Mouse (Mus musculus) neural tube, embryonic 10.5 days (tissue): ENCODE measurements around the gene Fanci.

Experiments used
- DNase-seq: peaks from one replicate; pipeline ENCODE4 v3.0.0-alpha.2; 2017; ENCODE audit warnings: low spot score; ENCODE audit errors: extremely low spot score

Fanci gene

DNA sequence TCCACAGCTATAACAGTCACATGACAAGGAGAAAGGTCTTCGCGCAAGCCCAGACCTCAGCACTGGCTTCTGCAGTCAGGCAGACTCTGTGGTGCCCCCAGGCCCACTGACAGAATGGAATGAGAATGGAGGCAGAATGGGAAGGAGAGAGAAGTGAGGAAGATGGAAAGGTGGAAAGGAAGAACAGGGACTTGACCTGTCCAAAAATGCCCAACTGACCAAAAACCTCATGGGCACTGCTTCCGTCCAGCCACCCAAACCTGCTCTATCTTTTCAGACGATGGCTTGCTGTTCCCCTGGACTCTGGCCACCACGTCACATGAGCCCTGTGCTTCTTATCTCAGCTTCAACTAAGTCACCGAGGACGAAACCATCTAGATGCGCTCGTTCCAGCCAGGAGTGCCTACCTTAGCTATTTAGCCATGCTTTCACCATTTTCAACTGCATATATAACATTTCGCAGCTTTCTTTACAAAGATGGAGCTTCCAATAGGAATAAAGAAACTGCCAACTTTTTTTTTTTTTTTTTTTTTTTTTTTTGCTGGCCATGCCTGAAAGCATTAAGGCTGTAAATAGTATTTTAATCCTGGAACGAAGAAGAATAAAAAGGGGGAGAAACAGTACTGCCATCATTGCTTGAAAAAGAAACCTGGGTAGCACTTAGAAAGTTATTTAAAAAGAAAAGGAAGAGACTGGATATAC is 71.8 kb downstream of the Fanci start:
- DNase-seq: no peak

DNA sequence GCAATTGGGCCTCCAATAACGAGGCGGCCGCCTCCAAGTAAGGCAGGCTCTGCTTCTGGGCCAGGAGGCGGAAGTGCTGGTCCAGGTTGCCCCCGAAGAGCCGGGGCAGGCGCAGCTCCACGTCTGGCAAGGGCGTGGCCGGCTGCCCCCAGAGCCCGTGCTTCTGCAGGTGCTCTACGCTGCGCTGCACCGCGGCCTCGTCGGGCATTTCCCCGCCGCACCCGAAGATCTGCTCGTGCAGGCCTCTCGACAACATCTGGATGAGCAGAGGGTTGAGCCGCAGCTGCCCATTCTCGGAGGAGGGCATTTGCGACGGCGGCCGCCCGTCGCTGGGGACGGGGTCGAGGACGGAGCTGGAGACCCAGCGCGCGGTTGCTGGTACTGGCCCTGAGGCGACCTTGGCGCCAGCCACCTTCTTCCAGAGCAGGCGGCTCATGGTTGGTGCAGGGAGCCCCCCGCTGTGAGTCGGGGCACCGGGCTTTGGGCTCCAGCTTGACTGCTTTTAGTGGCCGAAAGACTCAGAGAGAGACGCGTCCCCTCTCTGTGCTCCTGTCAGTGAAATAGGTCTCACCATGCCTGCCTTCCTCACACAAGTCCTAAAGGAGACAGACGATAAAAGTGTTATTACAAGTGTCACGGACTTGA is 73.2 kb downstream of the Fanci start:
- no peak for DNase-seq

DNA sequence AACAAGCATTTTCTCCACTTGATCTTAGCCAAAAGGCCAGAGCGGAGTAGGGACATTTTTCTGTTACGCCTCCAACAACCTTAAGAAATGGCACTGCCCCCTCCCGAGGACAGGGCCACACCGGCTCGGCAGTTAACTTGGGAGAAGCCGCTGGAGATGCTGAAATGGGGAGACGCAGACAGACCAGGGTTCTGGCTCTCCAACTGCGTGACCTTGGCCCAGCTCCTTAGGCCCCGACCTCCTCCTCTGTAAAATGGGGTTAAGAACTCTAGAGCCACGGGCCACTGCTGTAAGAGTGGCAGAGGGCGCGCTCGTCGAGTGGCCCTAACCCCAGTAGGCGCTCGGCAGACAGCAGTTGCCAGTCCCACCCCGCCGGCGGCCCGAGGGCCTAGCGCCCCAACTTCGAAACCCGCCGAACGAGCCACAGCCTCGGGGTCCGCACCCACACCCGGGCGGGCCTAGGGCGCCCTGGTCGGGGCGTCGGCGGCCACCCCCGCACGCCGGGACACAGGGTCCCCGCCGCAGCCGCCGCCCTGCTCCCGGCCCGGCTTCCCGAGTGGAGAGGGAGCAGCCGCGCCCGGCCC is 73.8 kb downstream of the Fanci start:
- peak; percentile 76 for DNase-seq

DNA sequence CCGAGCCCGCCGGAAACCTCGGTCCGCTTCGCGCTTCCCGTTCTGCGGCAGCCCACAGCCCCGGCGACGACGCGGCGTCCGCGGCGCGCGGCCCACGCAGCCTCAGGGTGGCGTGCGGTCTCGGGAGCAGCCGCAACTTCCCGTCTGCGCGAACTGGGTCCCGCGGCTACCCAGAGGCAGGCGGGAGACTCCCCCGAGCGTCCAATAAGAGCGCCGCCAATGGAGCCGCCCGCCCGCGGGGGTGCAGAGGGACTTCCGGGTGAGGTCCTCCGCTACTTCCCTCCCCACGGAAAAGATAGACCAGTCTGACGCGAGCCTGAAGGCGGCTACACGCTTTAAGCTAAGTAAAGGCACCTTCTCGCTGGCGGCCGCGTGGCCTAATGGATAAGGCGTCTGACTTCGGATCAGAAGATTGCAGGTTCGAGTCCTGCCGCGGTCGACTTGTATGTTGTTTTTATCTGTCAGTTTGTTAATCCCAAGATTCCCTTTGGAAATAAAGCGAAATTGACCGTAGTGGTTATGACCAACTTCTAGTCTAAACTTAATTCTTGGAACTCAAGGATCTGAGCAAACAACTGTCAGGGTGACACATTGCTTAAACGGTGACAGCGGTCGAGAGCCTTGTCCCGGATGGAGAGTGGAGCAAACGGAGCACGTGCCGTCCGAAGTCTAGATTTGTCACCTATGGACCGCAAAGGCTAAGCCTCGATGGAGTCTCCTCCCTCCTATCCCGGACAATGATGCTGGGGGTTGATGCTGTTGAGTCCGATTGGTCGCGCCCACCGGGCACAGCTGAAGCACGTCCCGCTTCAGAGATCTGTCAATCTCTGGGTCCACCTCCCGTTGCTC is 74.5 kb downstream of the Fanci start, which contains the start of gene Polg:
Gene Polg, minus strand, starts transcription at position 310 of the 849 bp plus-strand sequence.
- DNase-seq: peak; percentile 100

DNA sequence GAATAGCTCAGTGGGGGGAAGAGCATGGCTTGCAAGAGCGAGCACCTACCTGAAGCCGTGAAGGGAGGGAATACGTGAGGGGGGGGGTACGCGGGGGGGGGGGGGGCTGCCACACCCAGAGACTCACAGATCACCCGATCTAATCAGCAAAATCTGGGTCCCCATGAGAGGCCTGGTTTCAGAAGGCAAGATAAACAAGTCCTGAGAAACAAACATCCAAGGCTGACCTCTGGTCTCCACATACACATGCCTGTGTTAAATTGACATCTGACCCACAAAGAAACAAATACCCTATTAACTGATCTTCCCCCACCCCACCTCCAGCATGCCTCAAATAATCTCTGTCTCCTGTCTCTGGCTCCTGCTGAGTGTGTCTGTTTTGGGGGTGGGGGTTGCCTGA is 76.2 kb downstream of the Fanci start:
- DNase-seq: peak; percentile 16

DNA sequence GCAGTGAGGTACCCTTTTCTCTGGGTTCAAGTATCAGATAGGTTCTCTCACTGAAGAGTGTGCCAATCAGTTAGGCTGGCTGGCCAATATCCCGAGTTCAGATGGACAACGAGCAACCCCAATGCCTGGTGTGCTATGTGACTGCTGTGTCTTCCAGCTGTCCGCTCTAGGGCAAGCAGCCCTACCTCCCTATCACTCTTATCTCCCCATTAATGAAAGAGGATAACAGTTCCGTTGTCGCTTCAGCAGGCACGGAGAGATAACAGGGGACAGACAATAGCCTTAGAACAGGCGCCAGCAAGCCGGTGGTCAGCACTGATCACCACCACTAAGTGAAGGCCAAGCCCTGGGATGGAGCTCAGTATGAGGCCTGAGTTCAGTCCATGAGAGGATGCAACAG is 77.3 kb downstream of the Fanci start:
- no peak for DNase-seq

DNA sequence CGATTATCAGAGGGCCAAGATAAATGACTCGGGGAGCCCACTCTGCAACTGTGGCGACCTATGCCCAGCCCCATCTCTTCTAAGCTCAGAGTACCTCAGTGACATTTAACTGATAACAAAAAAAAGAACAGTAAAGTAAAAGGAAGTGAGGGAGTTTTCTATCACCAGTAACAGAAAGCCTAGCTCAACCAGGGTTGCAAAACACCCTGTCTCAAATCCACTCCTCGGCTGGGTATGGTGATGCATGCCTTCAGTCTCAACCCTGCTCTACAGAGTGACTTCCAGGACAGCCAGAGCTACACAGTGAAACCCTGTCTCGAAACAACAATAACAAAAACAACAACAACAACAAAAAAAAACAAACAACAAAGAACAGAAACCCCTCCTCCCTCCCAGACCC is 78.0 kb downstream of the Fanci start:
- no peak for DNase-seq

DNA sequence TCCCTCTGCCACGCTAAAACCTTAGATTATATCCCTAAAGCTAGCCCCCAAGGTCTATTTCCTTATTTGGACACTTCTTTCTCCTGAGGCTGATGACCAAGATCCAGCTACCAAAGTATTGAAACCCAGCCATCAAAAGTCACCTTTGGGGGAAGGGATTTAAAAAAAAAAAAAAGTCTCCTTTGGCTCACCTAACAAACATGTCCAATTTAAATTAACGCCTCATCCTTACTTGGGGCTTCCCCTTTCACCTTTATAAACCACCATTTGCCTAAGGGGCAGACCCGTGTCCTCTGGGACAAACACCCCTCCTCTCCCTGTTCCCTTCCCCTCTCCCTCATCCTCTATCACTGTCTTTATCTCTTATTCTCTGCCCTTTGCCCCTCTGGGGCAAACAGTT is 79.0 kb downstream of the Fanci start:
- DNase-seq: no peak

DNA sequence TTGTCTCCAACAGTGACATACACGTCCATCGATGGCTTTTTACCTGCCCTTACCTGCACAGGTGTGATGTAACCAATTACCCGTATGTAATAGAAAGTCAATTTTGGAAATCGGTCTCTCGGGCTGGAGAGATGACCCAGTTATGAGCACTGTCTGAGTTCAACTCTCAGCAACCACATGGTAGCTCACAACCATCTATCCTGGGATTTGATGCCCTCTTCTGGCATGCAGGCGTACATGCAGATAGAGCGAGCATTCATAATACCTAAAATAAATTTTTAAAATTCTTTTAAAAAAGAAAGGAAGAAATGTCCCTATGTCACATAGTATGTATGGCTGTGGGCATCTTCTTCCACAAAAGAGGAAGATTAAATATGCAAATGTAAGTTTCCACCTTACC is 79.7 kb downstream of the Fanci start:
- no peak for DNase-seq

DNA sequence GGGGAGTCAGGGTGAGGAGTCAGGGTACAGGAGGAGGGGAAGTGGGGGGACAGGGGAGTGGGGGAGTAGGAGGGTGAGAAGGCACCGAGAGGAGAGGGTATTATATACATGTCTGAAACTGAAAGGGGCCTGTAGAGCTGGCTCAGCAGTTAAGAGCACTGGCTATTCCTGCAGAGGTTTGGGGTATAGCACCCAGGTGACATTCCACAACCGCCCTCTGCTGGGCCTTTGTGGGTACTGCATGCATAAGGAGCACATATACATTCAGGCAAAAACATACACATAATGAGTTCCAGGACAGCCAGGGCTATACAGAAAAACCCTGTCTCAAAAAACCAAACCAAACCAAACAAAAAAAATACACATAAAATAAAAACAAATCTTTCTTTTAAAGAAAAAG is 81.1 kb downstream of the Fanci start:
- no peak for DNase-seq

DNA sequence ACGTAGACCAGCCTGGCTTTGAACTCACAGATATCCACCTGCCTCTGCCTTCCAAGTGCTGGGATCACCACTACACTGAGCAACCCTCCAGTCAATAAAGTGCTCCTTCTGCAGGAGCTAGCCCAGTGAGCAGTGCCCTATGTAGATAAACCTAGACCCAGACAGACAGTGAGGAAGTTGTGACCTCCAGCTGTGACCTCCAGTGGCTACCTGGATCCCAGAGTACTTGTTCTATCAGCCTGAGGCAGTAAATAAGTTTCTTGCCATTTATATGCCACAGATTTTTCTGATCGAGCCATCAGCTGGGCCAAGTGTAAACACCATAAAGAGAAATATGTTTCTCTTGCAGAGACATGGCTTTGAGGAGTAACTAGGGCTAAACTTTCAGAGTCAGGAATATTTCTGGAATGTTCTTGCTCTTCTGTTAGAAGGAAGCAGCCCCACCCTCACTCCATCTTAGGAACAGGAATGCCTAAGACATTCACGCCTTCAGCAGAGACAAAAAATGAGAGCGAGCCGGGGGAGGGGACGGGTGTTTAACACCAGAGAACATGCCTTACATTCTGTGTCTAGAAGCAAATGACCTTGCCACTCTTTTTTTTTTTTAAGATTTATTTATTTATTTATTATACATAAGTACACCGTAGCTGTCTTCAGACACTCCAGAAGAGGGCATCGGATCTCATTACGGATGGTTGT is 81.9 kb downstream of the Fanci start:
- no peak for DNase-seq

DNA sequence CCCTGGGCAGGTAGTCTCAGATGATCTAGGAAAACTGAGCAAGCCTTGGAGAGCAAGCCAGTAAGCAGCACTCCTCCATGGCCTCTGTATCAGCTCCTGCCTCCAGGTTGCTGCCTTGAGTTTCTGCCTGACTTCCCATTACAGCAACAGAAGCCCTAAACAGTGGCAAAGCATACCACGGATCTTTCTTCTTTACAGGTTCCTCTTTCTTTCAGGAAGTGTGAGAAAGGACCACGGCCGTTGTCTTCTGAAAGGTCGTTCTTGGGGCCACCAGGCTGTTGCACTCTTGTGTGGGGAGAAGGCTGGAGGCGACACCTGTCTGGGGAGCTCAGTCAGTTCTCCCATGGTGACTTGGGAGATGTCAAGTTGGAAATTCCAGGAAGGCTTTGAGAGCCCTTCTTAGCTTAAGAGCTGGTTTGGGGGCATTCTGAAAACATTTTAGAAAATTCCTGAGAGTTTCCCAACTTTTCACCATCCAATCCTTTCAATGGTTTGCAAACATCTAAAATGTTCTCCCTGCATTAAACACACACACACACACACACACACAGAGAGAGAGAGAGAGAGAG is 83.2 kb downstream of the Fanci start:
- no peak for DNase-seq

DNA sequence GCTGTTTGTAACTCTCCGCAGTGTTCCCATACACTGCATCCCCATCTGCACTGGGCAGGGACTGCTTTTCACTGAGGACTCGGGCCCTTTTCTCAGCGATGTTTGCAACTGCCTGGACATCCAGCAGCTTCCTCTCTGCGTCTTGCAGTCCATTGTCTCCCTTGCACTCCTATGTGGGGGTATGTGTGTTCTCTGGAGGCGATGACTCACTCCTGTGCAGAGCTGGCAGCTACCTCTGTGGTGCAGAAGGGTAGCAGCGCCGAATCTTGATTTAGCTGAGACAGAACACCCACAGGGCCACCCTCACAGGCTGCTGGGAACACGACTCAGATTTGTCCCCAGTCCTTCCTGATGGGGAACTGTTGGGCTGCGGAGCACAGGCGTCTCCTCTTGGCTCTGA is 94.8 kb downstream of the Fanci start:
- DNase-seq: no peak

DNA sequence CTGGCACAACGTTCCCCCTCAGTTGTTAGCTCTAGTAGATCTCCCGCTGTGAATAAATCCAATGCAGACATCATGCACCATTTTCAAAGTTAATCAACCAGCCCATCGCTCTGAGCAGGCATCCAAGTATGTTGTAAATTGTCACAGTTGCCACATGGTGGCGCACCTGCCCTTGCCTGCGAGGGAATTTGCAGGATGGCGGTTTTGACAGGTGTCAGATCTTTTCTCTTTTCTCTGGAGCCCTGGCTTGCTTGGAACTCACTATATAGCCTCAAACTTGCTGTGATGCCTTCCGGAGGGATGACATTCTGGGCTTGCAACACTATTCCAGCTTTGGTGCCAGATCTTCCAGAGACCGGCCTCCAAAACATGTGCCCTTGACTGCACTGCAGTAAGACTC is 102.2 kb downstream of the Fanci start:
- peak; percentile 68 for DNase-seq

DNA sequence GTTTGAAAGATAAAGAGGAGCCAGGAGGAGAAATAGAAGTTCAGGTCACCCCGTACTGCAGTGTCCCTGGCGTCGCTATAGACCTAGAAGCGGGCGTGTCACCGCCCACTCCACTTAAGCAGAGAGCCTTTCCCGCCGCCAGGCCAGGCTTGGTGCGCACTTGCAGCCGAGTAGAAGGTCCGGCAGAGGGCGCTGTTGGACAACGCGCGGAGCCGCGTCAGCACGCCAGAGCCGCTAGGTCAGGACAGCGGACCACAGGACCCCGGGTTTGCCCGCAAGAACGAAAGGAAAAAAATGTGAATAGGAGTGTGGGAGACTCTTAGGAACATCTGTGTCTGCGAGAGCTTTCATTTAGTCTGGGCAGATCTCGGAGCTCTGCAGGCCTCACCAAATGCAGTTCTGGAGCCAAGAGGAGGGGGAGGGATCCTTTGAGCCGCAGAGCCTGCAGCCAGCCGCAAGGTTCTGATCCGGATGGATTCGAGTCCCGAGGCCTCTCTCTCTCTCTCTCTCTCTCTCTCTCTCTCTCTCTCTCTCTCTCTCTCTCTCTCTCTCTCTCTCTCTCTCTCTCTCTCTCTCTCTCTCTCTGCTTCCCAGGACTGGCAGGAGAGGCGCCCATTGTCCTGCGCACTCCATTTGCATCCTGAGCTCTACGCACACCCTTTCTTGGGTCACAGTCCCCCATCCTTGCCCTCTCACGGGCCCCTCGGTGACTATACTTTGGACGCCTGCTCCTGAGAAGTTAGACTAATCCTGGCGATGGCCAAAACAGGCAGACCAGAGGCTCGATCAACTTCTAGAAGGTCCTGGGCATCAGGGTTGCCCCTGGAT is 104.5 kb downstream of the Fanci start:
- peak; percentile 91 for DNase-seq

DNA sequence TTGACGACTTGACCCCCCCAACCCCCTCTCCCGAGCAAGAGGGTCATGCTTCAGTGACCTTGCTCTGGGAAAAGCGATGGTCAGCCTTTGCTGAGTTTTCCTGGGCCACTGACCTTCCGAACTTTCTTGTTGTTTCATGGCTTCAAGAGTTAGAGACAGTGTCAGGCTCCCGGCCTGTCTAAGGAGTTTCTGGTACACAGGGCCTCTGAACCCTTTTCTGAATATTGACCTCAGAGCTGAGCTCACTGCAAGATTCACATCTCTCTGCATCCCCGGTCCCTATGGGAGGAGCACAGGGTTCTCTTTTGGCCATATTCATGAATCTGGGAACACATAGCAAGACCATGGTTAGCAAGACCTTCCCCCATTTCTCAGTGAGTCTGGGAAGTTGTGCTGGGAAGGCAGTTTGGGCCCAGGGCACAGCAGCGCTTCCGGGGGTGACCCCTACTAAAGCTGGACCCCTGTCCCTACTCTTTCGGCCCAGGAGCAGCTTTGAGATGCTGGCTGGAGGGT is 105.1 kb downstream of the Fanci start:
- peak; percentile 54 for DNase-seq

DNA sequence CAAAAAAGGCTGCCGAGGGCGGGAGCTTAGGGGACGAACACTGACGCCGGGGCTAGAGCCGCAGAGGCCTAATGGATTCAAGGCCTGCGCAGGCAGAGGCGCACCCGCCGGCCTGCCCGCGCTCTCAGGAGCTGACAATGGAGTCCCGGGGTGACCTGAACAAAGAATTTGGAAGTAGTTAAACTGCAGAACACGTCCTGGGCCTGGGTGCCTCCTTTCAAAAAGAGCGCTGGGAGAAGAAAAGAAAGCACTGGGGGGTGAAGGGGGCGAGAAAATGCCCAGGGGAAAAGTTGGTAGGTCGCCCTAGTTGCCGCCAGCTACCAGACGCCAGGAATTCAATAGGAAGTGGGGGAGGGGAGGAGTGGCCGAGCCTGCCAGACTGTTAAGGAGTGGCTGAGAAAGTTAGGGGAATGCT is 106.0 kb downstream of the Fanci start:
- DNase-seq: peak; percentile 73

DNA sequence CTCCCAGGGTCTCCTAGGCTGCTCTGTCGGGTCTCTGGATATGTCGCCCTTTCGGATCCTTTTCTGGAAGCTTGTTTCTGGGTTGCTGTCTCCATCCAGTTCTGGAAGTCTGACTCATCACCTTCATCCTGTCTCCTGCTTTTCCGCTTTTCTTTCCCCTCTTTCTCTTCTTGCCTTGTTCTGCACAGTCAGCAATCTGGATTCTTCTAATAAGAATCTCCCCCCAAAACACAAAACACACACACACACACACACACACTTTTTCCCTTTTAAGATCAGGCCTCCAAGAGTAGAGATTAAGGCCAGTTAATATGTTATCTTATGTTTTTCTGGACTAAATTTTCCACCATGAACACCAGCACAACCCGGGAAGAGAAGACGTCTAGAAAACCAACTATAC is 106.6 kb downstream of the Fanci start:
- DNase-seq: peak; percentile 36

DNA sequence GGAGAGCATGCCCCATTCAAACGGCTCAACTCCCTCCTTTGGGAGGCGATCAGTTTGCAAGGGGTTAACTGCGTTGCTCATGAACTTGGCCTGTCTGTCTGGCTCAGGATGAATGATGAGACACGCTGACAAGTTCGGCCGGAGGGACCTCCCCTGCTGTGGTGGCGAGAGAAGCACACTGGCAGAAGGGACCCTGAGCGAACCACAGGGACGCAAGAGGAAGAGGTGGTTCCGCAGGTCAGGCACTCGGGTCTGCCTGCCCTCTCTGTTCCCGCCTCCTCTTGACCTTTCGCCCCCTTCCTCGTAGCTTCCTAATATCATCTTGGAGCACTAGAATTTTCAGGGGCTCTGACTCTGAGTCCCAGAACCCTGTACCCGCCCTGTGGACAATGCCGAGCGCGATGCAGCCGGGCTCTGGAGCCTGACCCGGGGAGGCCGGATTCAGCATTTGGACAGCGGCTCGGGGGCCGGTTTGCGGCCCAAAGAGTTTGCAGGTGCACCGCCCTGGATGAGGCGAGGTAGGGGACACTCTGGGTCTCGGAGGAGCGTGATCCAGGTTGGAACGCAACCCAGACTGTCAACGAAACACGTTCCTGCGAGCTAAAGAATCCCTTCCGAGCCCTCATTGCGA is 107.4 kb downstream of the Fanci start:
- DNase-seq: peak; percentile 79
